Mouse (Mus musculus) intestine, embryonic 14.5 days (tissue): ENCODE measurements around the gene Zfp473. TPM values are rescaled to one million over a fixed set of nuclear protein-coding genes. Genes with fewer than 3 reads are reported as not detected.

Experiments
- ATAC-seq: fragments of 200-750 bp; cut with Nextera tagmentation; replicated peaks from 2 replicates; pipeline ENCODE4 v1.8.0; 2017; ENCODE audit warnings: low read depth, moderate number of reproducible peaks, moderate TSS enrichment, moderate library complexity; ENCODE audit not compliant: low FRiP score, low TSS enrichment
- DNase-seq: peaks from one replicate; pipeline ENCODE4 v3.0.0-alpha.2; 2018; ENCODE audit warnings: low spot score
- H3K27ac ChIP-seq: fragments of 300-500 bp; sonication (generic); 2 replicates; pipeline ENCODE4 v1.5.1; 2014; ENCODE audit warnings: low read depth, mild to moderate bottlenecking, control low read depth
- H3K27me3 ChIP-seq: fragments of 300-500 bp; sonication (generic); replicated peaks from 2 replicates; pipeline ENCODE4 v1.6.1; 2014; ENCODE audit warnings: low read length, control low read depth; ENCODE audit not compliant: control insufficient read depth, insufficient read depth
- H3K36me3 ChIP-seq: fragments of 300-500 bp; sonication (generic); 2 replicates; pipeline ENCODE4 v1.6.1; 2014; ENCODE audit warnings: low read length, control low read depth; ENCODE audit not compliant: control insufficient read depth, insufficient read depth
- H3K4me1 ChIP-seq: fragments of 300-500 bp; sonication (generic); replicated peaks from 2 replicates; pipeline ENCODE4 v1.6.1; 2014; ENCODE audit warnings: low read length, control low read depth, mixed read lengths; ENCODE audit not compliant: control insufficient read depth, insufficient read depth
- H3K4me2 ChIP-seq: fragments of 300-500 bp; sonication (generic); 2 replicates; pipeline ENCODE4 v1.6.1; 2014; ENCODE audit warnings: low read length
- H3K4me3 ChIP-seq: fragments of 300-500 bp; sonication (generic); 2 replicates; pipeline ENCODE4 v1.5.1; 2014; ENCODE audit warnings: low read depth, low read length, control low read depth, mixed read lengths
- H3K9ac ChIP-seq: fragments of 300-500 bp; sonication (generic); 2 replicates; pipeline ENCODE4 v1.6.1; 2014; ENCODE audit warnings: mild to moderate bottlenecking, low read length
- H3K9me3 ChIP-seq: fragments of 300-500 bp; sonication (generic); 2 replicates; pipeline ENCODE4 v1.6.1; 2016; ENCODE audit warnings: low read length, control low read depth; ENCODE audit not compliant: control insufficient read depth
- WGBS: fragments of 180-500 bp; shearing (Covaris S2); extraction: QIAGEN DNeasy Blood & Tissue Kit; methylation state at CpG from one replicate; pipeline ENCODE4 v1.1.7; 2014; 5-methylcytosine and 5-hydroxymethylcytosine counted together
- polyA plus RNA-seq: library from polyadenylated mRNA; unstranded; fragments of >200 nt; fragmentation: Nextera tagmentation; extraction: Ambion mirVana; gene quantifications from 2 replicates; pipeline ENCODE4 v1.2.1, GENCODE M21; 2014

Zfp473 gene
- polyA plus RNA-seq, 1 experiment from 2014 or later: 4.2 TPM

- no peak overlapping the region for H3K27ac ChIP-seq
- H3K9ac ChIP-seq: no peak overlapping the region
- H3K4me2 ChIP-seq: no peak overlapping the region
- H3K9me3 ChIP-seq: no peaks in the 10 kb centered on the region
- 91% methylated on average over 5 of the region's 5 CpGs for whole genome bisulfite sequencing
- H3K27me3 ChIP-seq: no peaks in the 10 kb centered on the region
- ATAC-seq: no peak
- no peak overlapping the region for H3K4me3 ChIP-seq
- no peaks in the 10 kb centered on the region for H3K4me1 ChIP-seq
- no peaks in the 10 kb centered on the region for H3K36me3 ChIP-seq
- DNase-seq: no peak
Observed at GRCm38 (mm10) chr7:44707169-44707675, 43.6 kb downstream of the Zfp473 start.

- no peaks in the 10 kb centered on the region for H3K36me3 ChIP-seq
- no peaks in the 10 kb centered on the region for H3K9me3 ChIP-seq
- no peak overlapping the region for H3K9ac ChIP-seq
- no peak overlapping the region for H3K4me3 ChIP-seq
- DNase-seq (no peak), ATAC-seq (no peak)
- no peaks in the 10 kb centered on the region for H3K4me1 ChIP-seq
- no peak overlapping the region for H3K27ac ChIP-seq
- H3K4me2 ChIP-seq: no peak overlapping the region
- H3K27me3 ChIP-seq: no peaks in the 10 kb centered on the region
Observed at GRCm38 (mm10) chr7:44706322-44706721, 44.5 kb downstream of the Zfp473 start.

- Histone ChIP-seq H3K4me1 (no peaks in the 10 kb centered on the region), H3K9ac (no peak overlapping the region), H3K4me2 (no peak overlapping the region), H3K27me3 (no peaks in the 10 kb centered on the region), H3K9me3 (no peaks in the 10 kb centered on the region), H3K27ac (no peak overlapping the region), H3K36me3 (no peaks in the 10 kb centered on the region), H3K4me3 (no peak overlapping the region)
- DNase-seq: no peak
- no peak for ATAC-seq
- 86% methylated on average over 4 of the region's 4 CpGs for WGBS
Observed at GRCm38 (mm10) chr7:44705086-44705485, 45.8 kb downstream of the Zfp473 start.

- Histone ChIP-seq H3K27me3 (no peaks in the 10 kb centered on the region), H3K4me1 (no peaks in the 10 kb centered on the region), H3K4me2 (no peak overlapping the region), H3K9me3 (no peaks in the 10 kb centered on the region), H3K36me3 (no peaks in the 10 kb centered on the region), H3K4me3 (no peak overlapping the region), H3K9ac (no peak overlapping the region), H3K27ac (no peak overlapping the region)
- ATAC-seq (no peak), DNase-seq (peak; percentile 69)
- 57% methylated on average over 3 of the region's 3 CpGs for WGBS
Observed at GRCm38 (mm10) chr7:44704363-44704762, 46.5 kb downstream of the Zfp473 start.

GRCm38 (mm10) chr7:44702985-44703384 lies 47.9 kb downstream of the Zfp473 start:
- Histone ChIP-seq H3K36me3 (no peaks in the 10 kb centered on the region), H3K4me2 (no peak overlapping the region), H3K4me3 (no peak overlapping the region), H3K4me1 (no peaks in the 10 kb centered on the region), H3K9ac (no peak overlapping the region), H3K27me3 (no peaks in the 10 kb centered on the region), H3K9me3 (no peaks in the 10 kb centered on the region), H3K27ac (no peak overlapping the region)
- ATAC-seq (no peak), DNase-seq (no peak)
- 74% methylated on average over 8 of the region's 8 CpGs for WGBS

GRCm38 (mm10) chr7:44701921-44702320 lies 48.9 kb downstream of the Zfp473 start:
- H3K4me3 ChIP-seq: no peak overlapping the region
- H3K36me3 ChIP-seq: no peaks in the 10 kb centered on the region
- no peak overlapping the region for H3K9ac ChIP-seq
- 9% methylated on average over 6 of the region's 6 CpGs for WGBS
- H3K4me2 ChIP-seq: no peak overlapping the region
- no peak overlapping the region for H3K27ac ChIP-seq
- H3K9me3 ChIP-seq: no peaks in the 10 kb centered on the region
- H3K27me3 ChIP-seq: no peaks in the 10 kb centered on the region
- no peak for DNase-seq
- ATAC-seq: peak; percentile 65
- H3K4me1 ChIP-seq: 0 out of 2 replicates have a peak, but pooled peaks cover 3% of the 10 kb centered on the region

- no peaks in the 10 kb centered on the region for H3K27me3 ChIP-seq
- H3K36me3 ChIP-seq: no peaks in the 10 kb centered on the region
- WGBS: 62% methylated on average over 7 of the region's 7 CpGs
- no peaks in the 10 kb centered on the region for H3K9me3 ChIP-seq
- no peak overlapping the region for H3K4me2 ChIP-seq
- no peak overlapping the region for H3K4me3 ChIP-seq
- H3K4me1 ChIP-seq: 0 out of 2 replicates have a peak, but pooled peaks cover 3% of the 10 kb centered on the region
- DNase-seq: no peak
- ATAC-seq: no peak
- H3K27ac ChIP-seq: no peak overlapping the region
- no peak overlapping the region for H3K9ac ChIP-seq
Observed at GRCm38 (mm10) chr7:44697980-44698379, 52.9 kb downstream of the Zfp473 start.

- WGBS: 14% methylated on average over 20 of the region's 20 CpGs
- no peak overlapping the region for H3K9ac ChIP-seq
- no peak for DNase-seq
- ATAC-seq: no peak
- H3K27me3 ChIP-seq: no peaks in the 10 kb centered on the region
- H3K9me3 ChIP-seq: no peaks in the 10 kb centered on the region
- H3K36me3 ChIP-seq: no peaks in the 10 kb centered on the region
- no peak overlapping the region for H3K4me2 ChIP-seq
- no peak overlapping the region for H3K27ac ChIP-seq
- H3K4me1 ChIP-seq: 0 out of 2 replicates have a peak, but pooled peaks cover 3% of the 10 kb centered on the region
- H3K4me3 ChIP-seq: no peak overlapping the region
Observed at GRCm38 (mm10) chr7:44697191-44697710, 53.6 kb downstream of the Zfp473 start.

- DNase-seq (no peak), ATAC-seq (peak; percentile 44; the same call in 1 of the 2 replicates)
- no peaks in the 10 kb centered on the region for H3K36me3 ChIP-seq
- H3K4me1 ChIP-seq: 0 out of 2 replicates have a peak, but pooled peaks cover 3% of the 10 kb centered on the region
- 80% methylated on average over 4 of the region's 4 CpGs for WGBS
- no peak overlapping the region for H3K4me3 ChIP-seq
- H3K9ac ChIP-seq: no peak overlapping the region
- no peaks in the 10 kb centered on the region for H3K27me3 ChIP-seq
- no peak overlapping the region for H3K4me2 ChIP-seq
- H3K27ac ChIP-seq: no peak overlapping the region
- H3K9me3 ChIP-seq: no peaks in the 10 kb centered on the region
Observed at GRCm38 (mm10) chr7:44695223-44695622, 55.6 kb downstream of the Zfp473 start.
